Mouse (Mus musculus) lung, postnatal 0 days (tissue): ENCODE measurements around the gene Ppm1l.

Experiments
- CTCF ChIP-seq: IDR thresholded peaks from 2 replicates; pipeline ENCODE4 v1.5.1; 2016; ENCODE audit warnings: antibody characterized with exemption, mild to moderate bottlenecking
- EP300 ChIP-seq: IDR thresholded peaks from 2 replicates; pipeline ENCODE4 v1.6.1; 2016; ENCODE audit warnings: antibody characterized with exemption, mild to moderate bottlenecking, control low read depth

DNA sequence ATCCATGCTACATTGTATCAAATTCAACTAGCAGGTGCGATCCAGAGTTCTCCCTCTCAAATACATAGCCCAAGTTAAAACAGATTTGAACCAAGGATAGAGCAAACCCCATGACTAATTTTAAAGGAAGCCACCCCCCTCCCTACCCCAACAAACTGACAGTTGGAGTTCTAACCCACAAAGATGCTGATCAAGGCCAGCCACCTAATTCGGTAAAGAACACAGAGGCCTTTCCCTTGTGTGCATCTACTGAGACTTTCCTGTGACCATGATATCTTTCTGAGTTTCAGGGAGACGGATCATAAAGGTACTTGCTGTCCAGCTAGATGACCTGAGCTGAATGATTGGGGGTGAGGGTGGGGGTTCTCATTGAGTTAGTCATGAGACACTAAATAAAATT, 168.7 kb downstream of the Ppm1l start:
- TF ChIP-seq EP300 (no peak), CTCF (no peak)
